Mouse (Mus musculus) myocyte (in vitro differentiated cells): ENCODE measurements around the gene Plek. TPM values are rescaled to one million over a fixed set of nuclear protein-coding genes. Genes with fewer than 3 reads are reported as not detected.

Experiments used
- H3K27me3 ChIP-seq: one replicate; pipeline ENCODE4 v1.6.1; 2011; ENCODE audit not compliant: control insufficient read depth, insufficient read depth, insufficient read length
- H3K36me3 ChIP-seq: one replicate; pipeline ENCODE4 v1.6.1; 2011; ENCODE audit not compliant: control insufficient read depth, insufficient read depth
- H3K4me2 ChIP-seq: one replicate; pipeline ENCODE4 v1.6.1; 2011; ENCODE audit warnings: low read depth, control low read depth
- H3K4me3 ChIP-seq: one replicate; pipeline ENCODE4 v1.5.1; 2011; ENCODE audit warnings: mild to moderate bottlenecking, control low read depth, moderate library complexity
- H3K79me2 ChIP-seq: one replicate; pipeline ENCODE4 v1.6.1; 2011; ENCODE audit not compliant: control insufficient read depth, insufficient read depth
- H3ac ChIP-seq: one replicate; pipeline ENCODE4 v1.6.1; 2011; ENCODE audit not compliant: control insufficient read depth, insufficient read length
- CEBPB ChIP-seq: IDR thresholded peaks from 2 replicates; pipeline ENCODE4 v1.6.1; 2011; ENCODE audit warnings: mild to moderate bottlenecking, moderate library complexity; ENCODE audit not compliant: poor library complexity, insufficient read depth, severe bottlenecking
- E2F4 ChIP-seq: IDR thresholded peaks from one replicate; pipeline ENCODE4 v1.6.1; 2011; ENCODE audit warnings: mild to moderate bottlenecking, control low read depth, moderate library complexity; ENCODE audit not compliant: insufficient read depth
- MAX ChIP-seq: IDR thresholded peaks from one replicate; pipeline ENCODE4 v1.6.1; 2011; ENCODE audit warnings: low read depth, mild to moderate bottlenecking, control low read depth
- MYOD1 ChIP-seq, 3 experiments: IDR thresholded peaks; one replicate each; pipeline ENCODE4 v1.6.1; 2011; ENCODE audit warnings: control low read depth in 2 of 3, low read depth in 2 of 3, mild to moderate bottlenecking in 2 of 3, moderate library complexity in 1 of 3; ENCODE audit not compliant: insufficient read length in 2 of 3, control insufficient read depth in 1 of 3
- MYOG ChIP-seq, 3 experiments: IDR thresholded peaks; one replicate each; pipeline ENCODE4 v1.6.1; 2011; ENCODE audit warnings: control low read depth in 2 of 3, low read depth in 2 of 3, mild to moderate bottlenecking in 2 of 3; ENCODE audit not compliant: insufficient read length in 2 of 3, control insufficient read depth in 1 of 3, insufficient read depth in 1 of 3
- POLR2A ChIP-seq: IDR thresholded peaks from one replicate; pipeline ENCODE4 v1.6.1; 2011; ENCODE audit warnings: low read depth, mild to moderate bottlenecking, control low read depth, moderate library complexity; ENCODE audit not compliant: insufficient read length
- POLR2AphosphoS2 ChIP-seq: IDR thresholded peaks from one replicate; pipeline ENCODE4 v1.6.1; 2011; ENCODE audit warnings: low read depth, control low read depth; ENCODE audit not compliant: insufficient read length
- REST ChIP-seq: IDR thresholded peaks from one replicate; pipeline ENCODE4 v1.6.1; 2011; ENCODE audit warnings: mild to moderate bottlenecking, control low read depth, moderate library complexity; ENCODE audit not compliant: insufficient read depth, insufficient read length
- SRF ChIP-seq: IDR thresholded peaks from one replicate; pipeline ENCODE4 v1.6.1; 2011; ENCODE audit warnings: low read depth; ENCODE audit not compliant: control insufficient read depth, insufficient read length
- TCF12 ChIP-seq: IDR thresholded peaks from one replicate; pipeline ENCODE4 v1.6.1; 2011; ENCODE audit warnings: mild to moderate bottlenecking, control low read depth; ENCODE audit not compliant: poor library complexity, insufficient read depth, severe bottlenecking
- TCF3 ChIP-seq: IDR thresholded peaks from one replicate; pipeline ENCODE4 v1.6.1; 2011; ENCODE audit warnings: low read depth, control low read depth; ENCODE audit not compliant: insufficient read length
- USF1 ChIP-seq: IDR thresholded peaks from one replicate; pipeline ENCODE4 v1.6.1; 2011; ENCODE audit warnings: low read depth, mild to moderate bottlenecking, control low read depth, moderate library complexity
- polyA plus RNA-seq: library from polyadenylated mRNA; unstranded; fragments of >200 nt; fragmentation: generic; extraction: Trizol; gene quantifications from one replicate; pipeline ENCODE4 v1.2.1, GENCODE M21; 2012; ENCODE audit warnings: missing spikeins

Gene Plek
- polyA plus RNA-seq, result 0.96 TPM

- Histone ChIP-seq H3K36me3 (no peaks in the 10 kb centered on the region), H3K79me2 (no peaks in the 10 kb centered on the region), H3K4me2 (peak within 1 kb of the TSS; percentile 18), H3K4me3 (no peak within 1 kb of the TSS), H3ac (no peak within 1 kb of the TSS), H3K27me3 (no peaks in the 10 kb centered on the region)
- no peak for TF ChIP-seq E2F4
- TF ChIP-seq MAX, result no peak
- no peak for TF ChIP-seq TCF12
- TF ChIP-seq SRF, result no peak
- no peak for TF ChIP-seq POLR2A
- TF ChIP-seq TCF3, result no peak
- no peak for TF ChIP-seq USF1
- no peak for TF ChIP-seq MYOD1 (IDR thresholded peaks at IDR 0.05; ENCODE audit: control insufficient read depth in 1 of 3, insufficient read length in 2 of 3, low read depth in 2 of 3)
- no peak for TF ChIP-seq CEBPB
- no peak for TF ChIP-seq POLR2AphosphoS2
- no peak for TF ChIP-seq MYOG (IDR thresholded peaks at IDR 0.05; ENCODE audit: control insufficient read depth in 1 of 3, insufficient read depth in 1 of 3, insufficient read length in 2 of 3, low read depth in 2 of 3)
- no peak for TF ChIP-seq REST
Observed at GRCm38 (mm10) chr11:17051545-17052475, at the start of gene Plek, which contains the start of gene Cnrip1. Gene Plek, minus strand, starts transcription at chr11:17052381. Gene Cnrip1, plus strand, starts transcription at chr11:17051586.

GRCm38 (mm10) chr11:17086106-17086505 is 33.9 kb upstream of the Plek start:
- H3ac ChIP-seq, result no peak overlapping the region
- H3K4me3 ChIP-seq, result no peak overlapping the region
- H3K36me3 ChIP-seq, result no peaks in the 10 kb centered on the region
- H3K27me3 ChIP-seq, result no peaks in the 10 kb centered on the region
- TF ChIP-seq POLR2A (no peak), REST (no peak), TCF12 (no peak), MAX (no peak), POLR2AphosphoS2 (no peak), CEBPB (no peak), SRF (no peak), USF1 (no peak), TCF3 (no peak), E2F4 (no peak), MYOD1 (IDR thresholded peaks at IDR 0.05; ENCODE audit: control insufficient read depth in 1 of 3, insufficient read length in 2 of 3, low read depth in 2 of 3) (no peak)
- no peak overlapping the region for H3K4me2 ChIP-seq
- no peaks in the 10 kb centered on the region for H3K79me2 ChIP-seq

GRCm38 (mm10) chr11:17083866-17084265 is 31.7 kb upstream of the Plek start:
- Histone ChIP-seq H3K4me3 (no peak overlapping the region), H3K4me2 (no peak overlapping the region), H3K36me3 (no peaks in the 10 kb centered on the region), H3K79me2 (no peaks in the 10 kb centered on the region), H3K27me3 (no peaks in the 10 kb centered on the region), H3ac (no peak overlapping the region)
- TF ChIP-seq TCF3 (no peak), MYOD1 (IDR thresholded peaks at IDR 0.05; ENCODE audit: control insufficient read depth in 1 of 3, insufficient read length in 2 of 3, low read depth in 2 of 3) (no peak), TCF12 (no peak), POLR2AphosphoS2 (no peak), USF1 (no peak), SRF (no peak), REST (no peak), MYOG (IDR thresholded peaks at IDR 0.05; ENCODE audit: control insufficient read depth in 1 of 3, insufficient read depth in 1 of 3, insufficient read length in 2 of 3, low read depth in 2 of 3) (no peak), POLR2A (no peak), E2F4 (no peak), CEBPB (no peak), MAX (no peak)

GRCm38 (mm10) chr11:17083455-17083854 is 31.3 kb upstream of the Plek start:
- no peak overlapping the region for H3K4me2 ChIP-seq

More at GRCm38 (mm10) chr11:17083455-17083854, 31.3 kb upstream of the Plek start:
- H3K36me3 ChIP-seq, result no peaks in the 10 kb centered on the region
- no peak overlapping the region for H3ac ChIP-seq
- TF ChIP-seq REST (no peak), CEBPB (no peak), SRF (no peak), MAX (no peak), E2F4 (no peak), USF1 (no peak), MYOD1 (IDR thresholded peaks at IDR 0.05; ENCODE audit: control insufficient read depth in 1 of 3, insufficient read length in 2 of 3, low read depth in 2 of 3) (no peak), TCF12 (no peak), POLR2A (no peak), MYOG (IDR thresholded peaks at IDR 0.05; ENCODE audit: control insufficient read depth in 1 of 3, insufficient read depth in 1 of 3, insufficient read length in 2 of 3, low read depth in 2 of 3) (no peak), POLR2AphosphoS2 (no peak), TCF3 (no peak)
- no peak overlapping the region for H3K4me3 ChIP-seq
- no peaks in the 10 kb centered on the region for H3K27me3 ChIP-seq
- no peaks in the 10 kb centered on the region for H3K79me2 ChIP-seq
